Mouse (Mus musculus): ENCODE measurements at regions not wholly inside any gene's neighbourhood (a gene's known extent, or its start where the extent isn't known, plus 50 kb on each side); places are given as distances from the start of the nearest gene placed in this dataset.

- DNase-seq (ENCODE audit: extremely low spot score), result no peak
These were observed 375.5 kb downstream of the Nuf2 start for GRCm38 (mm10) chr1:169155484-169156459.

GRCm38 (mm10) chr1:169142216-169142615, 389.0 kb downstream of the Nuf2 start:
- DNase-seq (ENCODE audit: extremely low spot score), result no peak

- DNase-seq (ENCODE audit: extremely low spot score), result no peak
These were observed 391.2 kb downstream of the Nuf2 start for GRCm38 (mm10) chr1:169140056-169140455.

GRCm38 (mm10) chr1:169139507-169139906, 391.8 kb downstream of the Nuf2 start:
- DNase-seq (ENCODE audit: extremely low spot score), result no peak

- DNase-seq (ENCODE audit: extremely low spot score), result no peak
These were observed 392.1 kb downstream of the Nuf2 start for GRCm38 (mm10) chr1:169139184-169139486.

- no peak for DNase-seq (ENCODE audit: extremely low spot score)
These were observed 392.7 kb downstream of the Nuf2 start for GRCm38 (mm10) chr1:169138404-169139183.

- no peak for DNase-seq (ENCODE audit: extremely low spot score)
These were observed 395.7 kb downstream of the Nuf2 start for GRCm38 (mm10) chr1:169135542-169135941.

GRCm38 (mm10) chr1:169103669-169104068, 427.6 kb downstream of the Nuf2 start:
- DNase-seq (ENCODE audit: extremely low spot score), result no peak

- DNase-seq (ENCODE audit: extremely low spot score), result no peak
These were observed 428.2 kb downstream of the Nuf2 start for GRCm38 (mm10) chr1:169103113-169103512.

- no peak for DNase-seq (ENCODE audit: extremely low spot score)
These were observed 432.0 kb downstream of the Nuf2 start for GRCm38 (mm10) chr1:169099221-169099620.

- no peak for DNase-seq (ENCODE audit: extremely low spot score)
These were observed 434.5 kb downstream of the Nuf2 start for GRCm38 (mm10) chr1:169096737-169097136.

GRCm38 (mm10) chr1:169093602-169094354, 437.5 kb downstream of the Nuf2 start:
- DNase-seq (ENCODE audit: extremely low spot score), result no peak

GRCm38 (mm10) chr1:169086032-169086431, 445.2 kb downstream of the Nuf2 start:
- no peak for DNase-seq (ENCODE audit: extremely low spot score)

- DNase-seq (ENCODE audit: extremely low spot score), result no peak
These were observed 450.6 kb downstream of the Nuf2 start for GRCm38 (mm10) chr1:169080686-169081085.

GRCm38 (mm10) chr1:169077228-169077627, 454.0 kb downstream of the Nuf2 start:
- DNase-seq (ENCODE audit: extremely low spot score), result no peak

- DNase-seq (ENCODE audit: extremely low spot score), result no peak
These were observed 455.3 kb downstream of the Nuf2 start for GRCm38 (mm10) chr1:169076006-169076405.

GRCm38 (mm10) chr1:169071366-169071765, 459.9 kb downstream of the Nuf2 start:
- no peak for DNase-seq (ENCODE audit: extremely low spot score)

- no peak for DNase-seq (ENCODE audit: extremely low spot score)
These were observed 461.6 kb downstream of the Nuf2 start for GRCm38 (mm10) chr1:169069647-169070046.

GRCm38 (mm10) chr1:169066795-169067194, 464.5 kb downstream of the Nuf2 start:
- no peak for DNase-seq (ENCODE audit: extremely low spot score)

- no peak for DNase-seq (ENCODE audit: extremely low spot score)
These were observed 470.6 kb downstream of the Nuf2 start for GRCm38 (mm10) chr1:169060627-169061026.

- DNase-seq (ENCODE audit: extremely low spot score), result no peak
These were observed 471.1 kb downstream of the Nuf2 start for GRCm38 (mm10) chr1:169060145-169060544.

- no peak for DNase-seq (ENCODE audit: extremely low spot score)
These were observed 479.4 kb downstream of the Nuf2 start for GRCm38 (mm10) chr1:169051863-169052257.

All from embryo, embryonic 9.5 days (tissue).